Mouse (Mus musculus): ENCODE results near the gene Tcirg1.

GRCm38 (mm10) chr19:3928779-3929178 lies 21.8 kb upstream of the Tcirg1 start:
- TF ChIP-seq POLR2A (IDR thresholded peaks at IDR 0.05; ENCODE audit: borderline replicate concordance, control insufficient read depth, low read depth, low read length) (no peak), CTCF (IDR thresholded peaks at IDR 0.05; ENCODE audit: control insufficient read depth, insufficient read depth, low read length) (no peak)

All from bone marrow, adult 2 months (tissue).